10 mouse cellular contexts compared by ENCODE assay signal in genomic region chr5:121206540-121206939, GRCm38 (mm10). TPM values are rescaled to one million over a fixed set of nuclear protein-coding genes. Genes with fewer than 3 reads are reported as not detected.
DNase-seq lines count a peak whose midpoint lies in the region; ATAC-seq and TF ChIP-seq lines count a peak whose summit lies in the region.
"Had no signal": no experiment of that assay in that cellular context is flagged by ENCODE, and none has a peak within 500 bp of the region (broad histone marks: within the 10 kb centered on the region; RNA-seq: fewer than 3 reads in every experiment).

No protein-coding gene starts in this region.

- DNase-seq in hindbrain, embryonic 10.5 days (ENCODE audit: low spot score) = no peak
- no peak for DNase-seq in hindbrain, embryonic 14.5 days (ENCODE audit: low spot score)
- DNase-seq in left cerebral cortex, adult 18-20 months (ENCODE audit: low spot score in 2 of 2) = no peak
- DNase-seq in spleen, postnatal 10 days (ENCODE audit: low spot score in 2 of 2) = no peak
- DNase-seq: kidney, adult 11 months; right cerebral cortex, postnatal 4 days had no signal

- H3K9me3 ChIP-seq in hindbrain, embryonic 10.5 days = no peaks in the 10 kb centered on the region
- H3K9me3 ChIP-seq in hindbrain, embryonic 14.5 days (ENCODE audit: control insufficient read depth, low read length) = no peaks in the 10 kb centered on the region
- H3K9me3 ChIP-seq in ES-Bruce4 (replicated peaks; ENCODE audit: control insufficient read depth, insufficient read depth, low read length, poor library complexity, severe bottlenecking) = no peaks in the 10 kb centered on the region
- H3K9me3 ChIP-seq in limb, embryonic 12.5 days = no peaks in the 10 kb centered on the region

- no peak for TF ChIP-seq POLR2A in ES-Bruce4 (IDR thresholded peaks at IDR 0.05; ENCODE audit: insufficient read depth, low read length)

- peaks cover 56% of the 10 kb centered on the region for H3K79me2 ChIP-seq in C2C12 (ENCODE audit: control insufficient read depth, insufficient read depth)

- TF ChIP-seq EP300 in ES-Bruce4 (IDR thresholded peaks at IDR 0.05; ENCODE audit: insufficient read depth, low read depth, low read length) = no peak

- H3K36me3 ChIP-seq in hindbrain, embryonic 10.5 days = peaks cover 62% of the 10 kb centered on the region
- H3K36me3 ChIP-seq in hindbrain, embryonic 14.5 days (replicated peaks; ENCODE audit: control insufficient read depth, insufficient read depth) = peaks cover 61% of the 10 kb centered on the region
- peaks cover 67% of the 10 kb centered on the region for H3K36me3 ChIP-seq in C2C12 (ENCODE audit: control insufficient read depth, insufficient read depth)
- H3K36me3 ChIP-seq in ES-Bruce4 (ENCODE audit: control insufficient read depth, insufficient read depth, low read length, poor library complexity, severe bottlenecking) = peaks cover 63% of the 10 kb centered on the region
- peaks cover 61% of the 10 kb centered on the region for H3K36me3 ChIP-seq in limb, embryonic 12.5 days

- WGBS in hindbrain, embryonic 10.5 days = 80% methylated on average over 9 of the region's 9 CpGs
- WGBS in hindbrain, embryonic 14.5 days = 86% methylated on average over 9 of the region's 9 CpGs
- 83% methylated on average over 9 of the region's 9 CpGs for WGBS in limb, embryonic 12.5 days

- H3K9ac ChIP-seq in hindbrain, embryonic 14.5 days = no peak overlapping the region
- peak overlapping the region; percentile 86 for H3K9ac ChIP-seq in ES-Bruce4 (ENCODE audit: low read depth, poor library complexity, severe bottlenecking)
- H3K9ac ChIP-seq in limb, embryonic 12.5 days (replicated peaks) = peak overlapping the region; percentile 99

- H3K4me2 ChIP-seq in hindbrain, embryonic 14.5 days (replicated peaks) = no peak overlapping the region
- H3K4me2 ChIP-seq in limb, embryonic 12.5 days = peak overlapping the region; percentile 65

- TF ChIP-seq CTCF in C2C12 (IDR thresholded peaks at IDR 0.05; ENCODE audit: control insufficient read depth, insufficient read depth, insufficient read length) (no peak), ES-Bruce4 (IDR thresholded peaks at IDR 0.05; ENCODE audit: low read depth, low read length) (no peak)

- peak overlapping the region; percentile 72 for H3ac ChIP-seq in C2C12 (ENCODE audit: control insufficient read depth, insufficient read length, low read depth)

- peak overlapping the region; percentile 96; the same call in 1 of the 2 replicates for H3K4me3 ChIP-seq in hindbrain, embryonic 10.5 days
- no peak overlapping the region for H3K4me3 ChIP-seq in hindbrain, embryonic 14.5 days (replicated peaks; ENCODE audit: low read length)
- peak overlapping the region; percentile 90 for H3K4me3 ChIP-seq in C2C12 (ENCODE audit: insufficient read depth, poor library complexity, severe bottlenecking)
- H3K4me3 ChIP-seq in ES-Bruce4 (ENCODE audit: low read depth, low read length) = peak overlapping the region; percentile 67
- peak overlapping the region; percentile 96 for H3K4me3 ChIP-seq in limb, embryonic 12.5 days (replicated peaks)

- ATAC-seq in hindbrain, embryonic 14.5 days (ENCODE audit: low FRiP score) = no peak
- no peak for ATAC-seq in limb, embryonic 12.5 days (ENCODE audit: insufficient number of reproducible peaks, insufficient read depth, low FRiP score, low TSS enrichment, low read depth)
- ATAC-seq in activated CD4-positive, CD25-positive, alpha-beta regulatory T cell, adult 4 months = no peak

- peaks cover 46% of the 10 kb centered on the region for H3K79me3 ChIP-seq in C2C12 (ENCODE audit: low read depth)

- no peaks in the 10 kb centered on the region for H3K27me3 ChIP-seq in hindbrain, embryonic 10.5 days (ENCODE audit: insufficient read depth, poor library complexity, severe bottlenecking)
- no peaks in the 10 kb centered on the region for H3K27me3 ChIP-seq in hindbrain, embryonic 14.5 days (ENCODE audit: control insufficient read depth, insufficient read depth, low read length)
- H3K27me3 ChIP-seq in C2C12 (ENCODE audit: control insufficient read depth, insufficient read depth, insufficient read length) (no peaks in the 10 kb centered on the region), ES-Bruce4 (ENCODE audit: control insufficient read depth, insufficient read depth, low read length, poor library complexity, severe bottlenecking) (no peaks in the 10 kb centered on the region)
- no peaks in the 10 kb centered on the region for H3K27me3 ChIP-seq in limb, embryonic 12.5 days

- H3K27ac ChIP-seq in hindbrain, embryonic 10.5 days = no peak overlapping the region
- H3K27ac ChIP-seq in hindbrain, embryonic 14.5 days = no peak overlapping the region
- peak overlapping the region; percentile 12; the same call in 1 of the 2 replicates for H3K27ac ChIP-seq in ES-Bruce4 (ENCODE audit: insufficient read depth, low read length)
- no peak overlapping the region for H3K27ac ChIP-seq in limb, embryonic 12.5 days

- peaks cover 27% of the 10 kb centered on the region for H3K4me1 ChIP-seq in hindbrain, embryonic 10.5 days (replicated peaks)
- peaks cover 14% of the 10 kb centered on the region; the same call in 1 of the 2 replicates for H3K4me1 ChIP-seq in hindbrain, embryonic 14.5 days (replicated peaks; ENCODE audit: control insufficient read depth, insufficient read depth, low read length)
- H3K4me1 ChIP-seq in ES-Bruce4 (ENCODE audit: control insufficient read depth, insufficient read depth, low read length) = no peaks in the 10 kb centered on the region
- peaks cover 21% of the 10 kb centered on the region for H3K4me1 ChIP-seq in limb, embryonic 12.5 days (replicated peaks)

TF ChIP-seq in C2C12, 6 proteins besides CTCF, POLR2A, EP300 and RAD21:
- TF ChIP-seq MYOG (IDR thresholded peaks at IDR 0.05; ENCODE audit: control insufficient read depth, extremely low read depth, insufficient read length) (no peak), MYOD1 (IDR thresholded peaks at IDR 0.05; ENCODE audit: control insufficient read depth, insufficient read length, low read depth) (no peak), USF1 (IDR thresholded peaks at IDR 0.05; ENCODE audit: low read depth) (no peak)

RNA-seq across cellular contexts. Expression of gene Rpl6, which starts 2.3 kb away (rescaled TPM):
- 553 and 627 TPM in 2 replicates for polyA plus RNA-seq in hindbrain, embryonic 10.5 days (2016; fragmentation: Nextera tagmentation; extraction: Ambion mirVana)
- 377 and 422 TPM in 2 replicates for polyA plus RNA-seq in hindbrain, embryonic 14.5 days (2014; fragmentation: Nextera tagmentation; extraction: Ambion mirVana)
- 1,946 TPM for polyA plus RNA-seq in C2C12 (2012; fragmentation: generic; extraction: Trizol)
- 2,022 and 2,082 TPM in 2 replicates for polyA plus RNA-seq in ES-Bruce4 (2011; ENCODE audit: insufficient read depth, insufficient read length, low read depth, missing spikeins)
- polyA plus RNA-seq in limb, embryonic 12.5 days (2016; fragmentation: Nextera tagmentation; extraction: Ambion mirVana) = 618 and 637 TPM in 2 replicates
- total RNA-seq in left cerebral cortex, adult 18-20 months (2021) = 100 to 1,000 TPM; 457 to 473 TPM
- polyA plus RNA-seq in activated CD4-positive, CD25-positive, alpha-beta regulatory T cell, adult 4 months (2017; shearing (Covaris generic)) = 1,000 to 10,000 TPM; 1,893 to 2,041 TPM

RNA-seq across cellular contexts. Expression of gene Hectd4, which starts 13.5 kb away (rescaled TPM):
- polyA plus RNA-seq in hindbrain, embryonic 10.5 days (2016; fragmentation: Nextera tagmentation; extraction: Ambion mirVana) = 5.4 and 6.6 TPM in 2 replicates
- 34.1 and 37.2 TPM in 2 replicates for polyA plus RNA-seq in hindbrain, embryonic 14.5 days (2014; fragmentation: Nextera tagmentation; extraction: Ambion mirVana)
- polyA plus RNA-seq in C2C12 (2012; fragmentation: generic; extraction: Trizol) (5.4 TPM), ES-Bruce4 (2011; ENCODE audit: insufficient read depth, insufficient read length, low read depth, missing spikeins) (13.5 and 15.9 TPM in 2 replicates)
- polyA plus RNA-seq in limb, embryonic 12.5 days (2016; fragmentation: Nextera tagmentation; extraction: Ambion mirVana) = 7.0 and 8.4 TPM in 2 replicates
- total RNA-seq in left cerebral cortex, adult 18-20 months (2021) = 100 to 1,000 TPM; 163 to 164 TPM
- 1 to 10 TPM; 6.4 to 7.0 TPM for polyA plus RNA-seq in activated CD4-positive, CD25-positive, alpha-beta regulatory T cell, adult 4 months (2017; shearing (Covaris generic))

RNA-seq across cellular contexts. Expression of gene Ptpn11, which starts 15.3 kb away (rescaled TPM):
- polyA plus RNA-seq in hindbrain, embryonic 10.5 days (2016; fragmentation: Nextera tagmentation; extraction: Ambion mirVana) = 20.4 and 23.1 TPM in 2 replicates
- 26.2 and 26.4 TPM in 2 replicates for polyA plus RNA-seq in hindbrain, embryonic 14.5 days (2014; fragmentation: Nextera tagmentation; extraction: Ambion mirVana)
- polyA plus RNA-seq in C2C12 (2012; fragmentation: generic; extraction: Trizol) = 75.8 TPM
- polyA plus RNA-seq in ES-Bruce4 (2011; ENCODE audit: insufficient read depth, insufficient read length, low read depth, missing spikeins) = 64.9 and 66.8 TPM in 2 replicates
- polyA plus RNA-seq in limb, embryonic 12.5 days (2016; fragmentation: Nextera tagmentation; extraction: Ambion mirVana) = 23.3 and 23.8 TPM in 2 replicates
- 100 to 1,000 TPM in 1 of 2 experiments, 10 to 100 TPM in 1; 96.8 to 105 TPM for total RNA-seq in left cerebral cortex, adult 18-20 months (2021)
- 1 to 10 TPM; 6.0 to 9.6 TPM for polyA plus RNA-seq in activated CD4-positive, CD25-positive, alpha-beta regulatory T cell, adult 4 months (2017; shearing (Covaris generic))
